Mouse (Mus musculus) stomach, embryonic 16.5 days (tissue): ENCODE data around the gene Mocs1. TPM values are rescaled to one million over a fixed set of nuclear protein-coding genes. Genes with fewer than 3 reads are reported as not detected.

Experiments used
- ATAC-seq: fragments of 200-750 bp; cut with Nextera tagmentation; 2 replicates; pipeline ENCODE4 v1.8.0; 2017; ENCODE audit warnings: moderate number of reproducible peaks, moderate TSS enrichment; ENCODE audit not compliant: insufficient read depth, low FRiP score
- H3K27ac ChIP-seq: fragments of 300-500 bp; sonication (generic); 2 replicates; pipeline ENCODE4 v1.5.1; 2014; ENCODE audit warnings: low read length
- H3K27me3 ChIP-seq: fragments of 300-500 bp; sonication (generic); 2 replicates; pipeline ENCODE4 v1.6.1; 2014; ENCODE audit warnings: low read length, control low read depth, mixed read lengths; ENCODE audit not compliant: control insufficient read depth, insufficient read depth
- H3K36me3 ChIP-seq: fragments of 300-500 bp; sonication (generic); 2 replicates; pipeline ENCODE4 v1.6.1; 2014; ENCODE audit warnings: low read length; ENCODE audit not compliant: control insufficient read depth, insufficient read depth
- H3K4me1 ChIP-seq: fragments of 300-500 bp; sonication (generic); 2 replicates; pipeline ENCODE4 v1.6.1; 2014; ENCODE audit warnings: low read length, control low read depth, mixed read lengths; ENCODE audit not compliant: control insufficient read depth, insufficient read depth
- H3K4me2 ChIP-seq: fragments of 300-500 bp; sonication (generic); 2 replicates; pipeline ENCODE4 v1.6.1; 2014; ENCODE audit warnings: low read depth, low read length, mixed read lengths
- H3K4me3 ChIP-seq: fragments of 300-500 bp; sonication (generic); replicated peaks from 2 replicates; pipeline ENCODE4 v1.5.1; 2014; ENCODE audit warnings: mild to moderate bottlenecking, low read length
- H3K9ac ChIP-seq: fragments of 300-500 bp; sonication (generic); 2 replicates; pipeline ENCODE4 v1.6.1; 2014; ENCODE audit warnings: low read length
- H3K9me3 ChIP-seq: fragments of 300-500 bp; sonication (generic); replicated peaks from 2 replicates; pipeline ENCODE4 v1.6.1; 2016; ENCODE audit warnings: low read length, control low read depth; ENCODE audit not compliant: control insufficient read depth
- WGBS: fragments of 180-500 bp; shearing (Covaris S2); extraction: QIAGEN DNeasy Blood & Tissue Kit; methylation state at CpG from one replicate; pipeline ENCODE4 v1.1.7; 2014; 5-methylcytosine and 5-hydroxymethylcytosine counted together
- polyA plus RNA-seq: library from polyadenylated mRNA; unstranded; fragments of >200 nt; fragmentation: Nextera tagmentation; extraction: Ambion mirVana; gene quantifications from 2 replicates; pipeline ENCODE4 v1.2.1, GENCODE M21; 2015

The Mocs1 gene
- polyA plus RNA-seq, 1 experiment from 2014 or later: 8.2 TPM

DNA sequence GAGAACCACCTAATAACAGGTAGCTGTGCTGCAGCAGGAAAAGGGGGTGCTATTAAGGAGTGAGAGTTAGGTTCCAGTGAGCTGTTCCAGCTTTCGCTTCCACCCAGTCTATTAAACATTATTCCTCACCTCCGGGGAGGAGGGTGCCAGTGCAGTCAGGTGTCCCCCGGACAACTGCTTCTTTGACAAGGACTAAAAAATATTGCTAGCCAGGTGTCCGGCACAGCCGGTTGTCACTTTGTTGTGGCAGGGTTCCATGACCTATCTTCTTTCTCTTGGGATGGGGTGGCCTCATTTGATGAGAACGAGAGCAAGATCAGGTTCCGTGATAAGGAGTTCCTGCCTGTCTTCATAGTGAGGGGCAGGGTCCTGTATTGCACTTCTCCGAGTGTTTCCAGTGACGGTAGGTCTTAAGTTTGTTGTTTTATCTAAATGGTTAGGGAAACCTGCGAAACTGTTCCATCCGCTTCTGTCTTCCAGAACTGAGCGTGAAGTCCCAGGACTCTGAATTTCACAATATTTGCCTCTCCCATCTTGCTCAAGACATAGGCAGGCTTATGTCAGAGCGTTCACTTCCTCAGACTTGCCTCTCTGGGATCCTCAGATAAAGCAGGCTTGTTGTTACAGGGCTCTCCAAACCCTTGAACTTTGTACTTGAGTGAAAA lies 721 bp downstream of the Mocs1 start:
- peaks cover 6% of the 10 kb centered on the region; the same call in 1 of the 2 replicates for H3K36me3 ChIP-seq
- peak overlapping the region; percentile 95 for H3K9ac ChIP-seq
- H3K27me3 ChIP-seq: no peaks in the 10 kb centered on the region
- peak overlapping the region; percentile 83 for H3K4me3 ChIP-seq
- H3K27ac ChIP-seq: peak overlapping the region; percentile 79
- H3K4me1 ChIP-seq: peaks cover 30% of the 10 kb centered on the region
- no peaks in the 10 kb centered on the region for H3K9me3 ChIP-seq
- peak overlapping the region; percentile 92 for H3K4me2 ChIP-seq
- 23% methylated on average over 13 of the region's 13 CpGs for WGBS
- peak; percentile 18; the same call in 1 of the 2 replicates for ATAC-seq

DNA sequence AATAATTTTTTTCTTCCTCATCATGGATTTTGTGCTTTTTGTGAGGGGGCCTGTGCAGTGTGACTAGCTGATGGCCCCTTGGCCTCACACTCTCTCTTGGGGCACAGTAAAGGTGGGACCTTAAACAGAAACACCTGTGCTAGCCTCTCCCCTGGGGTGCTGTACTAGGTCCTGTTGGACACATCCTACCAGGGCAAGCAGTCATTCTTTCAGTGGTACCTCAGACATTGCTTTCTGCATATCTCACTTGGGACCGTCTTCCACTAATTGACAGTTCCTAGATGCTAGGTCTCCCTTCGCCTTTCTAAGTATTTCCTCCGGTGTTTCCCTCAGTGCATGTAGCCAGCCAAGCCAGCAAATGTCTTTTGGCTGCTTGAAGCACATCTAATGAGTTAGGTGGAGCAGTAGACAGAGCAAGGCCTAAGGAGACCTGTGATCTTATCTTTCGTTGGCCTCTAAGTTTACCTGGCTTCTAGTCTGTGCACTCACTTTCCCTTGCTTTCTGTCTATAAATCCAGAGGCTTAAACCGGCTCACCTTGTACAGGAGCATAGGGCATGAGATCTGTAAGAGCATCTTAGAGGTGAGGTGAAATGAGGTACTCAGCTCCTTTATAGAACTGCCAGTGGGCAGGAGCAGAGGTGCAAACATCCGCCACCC lies 1.4 kb downstream of the Mocs1 start:
- peak overlapping the region; percentile 92 for H3K4me2 ChIP-seq
- H3K27me3 ChIP-seq: no peaks in the 10 kb centered on the region
- no peak for ATAC-seq
- H3K9me3 ChIP-seq: no peaks in the 10 kb centered on the region
- H3K9ac ChIP-seq: peak overlapping the region; percentile 53
- peaks cover 13% of the 10 kb centered on the region; the same call in 1 of the 2 replicates for H3K36me3 ChIP-seq
- peak overlapping the region; percentile 11; the same call in 1 of the 2 replicates for H3K27ac ChIP-seq
- WGBS: 80% methylated on average over 6 of the region's 6 CpGs
- H3K4me1 ChIP-seq: peaks cover 30% of the 10 kb centered on the region
- H3K4me3 ChIP-seq: peak overlapping the region; percentile 83

DNA sequence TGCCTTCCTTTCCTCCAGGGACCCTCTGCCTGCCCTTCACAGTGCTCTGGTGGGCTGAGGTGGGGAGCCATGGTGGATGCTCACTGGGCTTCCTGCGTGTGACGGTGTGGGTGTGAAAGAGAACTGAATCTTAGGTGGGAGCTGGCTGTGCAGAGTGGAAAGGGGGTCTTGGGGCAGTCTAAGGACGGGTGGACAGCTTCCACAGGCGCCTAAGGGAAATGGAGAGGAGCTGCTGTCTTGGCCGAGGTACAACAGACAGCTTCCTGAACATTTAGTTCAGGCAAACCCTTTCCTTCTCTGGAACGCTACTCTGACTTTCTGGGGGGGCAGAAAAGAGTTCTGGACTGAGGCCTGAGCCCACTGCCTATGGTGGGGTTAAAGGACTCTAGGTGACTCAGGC lies 2.0 kb downstream of the Mocs1 start:
- H3K27ac ChIP-seq: peak overlapping the region; percentile 11; the same call in 1 of the 2 replicates

DNA sequence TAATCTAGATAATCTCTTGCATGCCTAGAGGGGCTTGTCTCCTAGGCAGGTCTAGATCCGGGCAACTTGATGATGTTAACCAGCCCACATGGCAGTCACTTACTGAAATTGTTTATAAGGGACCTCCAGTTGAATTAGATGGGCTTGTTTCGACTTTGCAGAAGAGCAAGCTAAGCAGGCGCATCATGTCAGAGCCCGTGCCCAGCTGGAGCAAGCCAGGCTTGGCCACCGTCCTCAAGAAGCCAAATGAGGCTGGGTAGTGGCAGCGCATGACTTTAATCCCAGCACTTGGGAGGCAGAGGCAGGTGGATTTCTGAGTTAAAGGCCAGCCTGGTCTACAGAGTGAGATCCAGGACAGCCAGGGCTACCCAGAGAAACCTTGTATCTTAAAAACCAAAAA lies 3.0 kb downstream of the Mocs1 start:
- Histone ChIP-seq H3K27ac (no peak overlapping the region), H3K9me3 (no peaks in the 10 kb centered on the region), H3K4me3 (no peak overlapping the region), H3K4me2 (no peak overlapping the region), H3K9ac (no peak overlapping the region), H3K36me3 (peaks cover 25% of the 10 kb centered on the region; the same call in 1 of the 2 replicates), H3K4me1 (peaks cover 30% of the 10 kb centered on the region), H3K27me3 (no peaks in the 10 kb centered on the region)
- no peak for ATAC-seq
- WGBS: 88% methylated on average over 6 of the region's 6 CpGs

More for the DNA sequence above, 2.0 kb downstream of the Mocs1 start:
- no peaks in the 10 kb centered on the region for H3K9me3 ChIP-seq
- peaks cover 16% of the 10 kb centered on the region; the same call in 1 of the 2 replicates for H3K36me3 ChIP-seq
- H3K9ac ChIP-seq: peak overlapping the region; percentile 53
- no peaks in the 10 kb centered on the region for H3K27me3 ChIP-seq
- peak overlapping the region; percentile 92 for H3K4me2 ChIP-seq
- H3K4me1 ChIP-seq: peaks cover 30% of the 10 kb centered on the region
- 65% methylated on average over 6 of the region's 6 CpGs for WGBS
- H3K4me3 ChIP-seq: peak overlapping the region; percentile 83
- no peak for ATAC-seq

DNA sequence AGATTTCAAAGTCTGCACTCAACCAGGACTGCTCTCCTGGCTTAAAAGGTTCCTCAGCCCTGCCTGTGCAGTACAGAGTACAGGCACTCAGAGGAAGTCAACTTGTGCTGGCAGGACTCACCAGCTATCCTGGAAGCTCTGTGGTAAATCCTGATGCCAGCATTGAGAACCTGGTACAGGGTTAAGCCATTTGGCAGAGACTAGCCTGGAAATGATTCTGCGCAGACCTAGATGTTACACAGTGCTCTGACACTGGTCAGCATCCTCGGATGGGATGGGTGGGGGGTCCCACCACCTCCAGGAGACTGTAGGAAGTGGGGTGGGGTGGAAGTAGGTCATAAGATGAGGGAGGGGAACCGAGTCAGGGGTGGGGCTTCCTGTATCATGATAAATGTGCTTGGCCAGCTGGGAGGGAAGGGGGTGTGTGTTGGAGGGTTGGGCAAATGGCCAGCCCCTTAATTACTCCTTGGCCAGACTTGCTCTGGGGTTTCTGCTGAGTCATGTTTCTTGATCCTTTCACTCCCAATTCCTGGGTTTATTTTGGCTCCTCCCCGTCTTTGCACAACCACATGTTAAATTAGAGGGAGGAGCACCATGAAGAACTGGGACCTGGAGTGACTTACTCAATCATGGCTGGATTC lies 4.0 kb downstream of the Mocs1 start:
- Histone ChIP-seq H3K4me2 (no peak overlapping the region), H3K27ac (peak overlapping the region; percentile 53), H3K9ac (no peak overlapping the region), H3K36me3 (peaks cover 25% of the 10 kb centered on the region; the same call in 1 of the 2 replicates), H3K27me3 (no peaks in the 10 kb centered on the region), H3K4me3 (no peak overlapping the region), H3K4me1 (peaks cover 30% of the 10 kb centered on the region), H3K9me3 (no peaks in the 10 kb centered on the region)
- peak; percentile 33; the same call in 1 of the 2 replicates for ATAC-seq
- WGBS: 41% methylated on average over 4 of the region's 4 CpGs

DNA sequence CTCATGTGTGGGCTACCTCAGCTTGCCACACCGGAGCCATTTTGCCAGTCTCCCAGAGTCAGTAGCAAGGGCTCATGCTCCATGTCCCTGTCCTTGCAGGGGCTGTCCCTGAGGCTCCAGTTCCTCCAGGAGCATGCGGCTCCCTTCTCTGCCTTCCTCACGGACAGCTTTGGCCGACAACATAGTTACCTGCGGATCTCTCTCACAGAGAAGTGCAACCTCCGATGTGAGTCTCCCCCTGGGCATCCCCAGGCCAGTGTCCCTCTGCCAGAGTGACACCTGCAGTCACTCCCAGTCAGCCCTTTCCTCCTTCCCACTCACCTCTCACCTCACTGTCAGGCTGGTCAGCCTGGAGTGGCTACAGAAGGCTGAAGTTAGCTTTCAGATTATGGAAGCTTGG lies 4.9 kb downstream of the Mocs1 start:
- Histone ChIP-seq H3K27ac (0 out of 2 replicates have a peak overlapping the region, but pooled peaks have one; percentile 31), H3K36me3 (peaks cover 25% of the 10 kb centered on the region; the same call in 1 of the 2 replicates), H3K9me3 (no peaks in the 10 kb centered on the region), H3K9ac (no peak overlapping the region), H3K4me1 (peaks cover 30% of the 10 kb centered on the region), H3K4me3 (no peak overlapping the region), H3K27me3 (no peaks in the 10 kb centered on the region), H3K4me2 (no peak overlapping the region)
- no peak for ATAC-seq
- 95% methylated on average over 6 of the region's 6 CpGs for WGBS

DNA sequence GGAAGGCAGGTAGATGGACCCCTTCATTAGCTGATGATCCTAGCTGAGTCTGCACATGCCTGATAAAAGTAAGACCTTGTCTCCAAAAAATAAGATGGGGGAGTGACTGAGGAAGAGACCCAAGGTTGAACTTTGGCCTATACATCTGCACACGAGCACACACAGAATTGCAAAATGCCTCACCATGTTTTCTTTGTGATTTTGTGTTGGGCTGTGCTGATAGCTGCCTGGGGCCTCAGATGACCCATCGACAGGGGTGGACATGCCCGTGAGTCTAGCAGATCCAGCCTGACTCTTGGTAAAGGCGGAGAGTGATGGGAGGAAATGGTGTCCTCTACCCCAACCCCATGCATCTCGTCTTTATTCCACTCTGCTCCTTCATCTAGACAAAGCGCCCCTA lies 6.1 kb downstream of the Mocs1 start:
- no peaks in the 10 kb centered on the region for H3K27me3 ChIP-seq
- no peak overlapping the region for H3K27ac ChIP-seq
- peaks cover 25% of the 10 kb centered on the region; the same call in 1 of the 2 replicates for H3K36me3 ChIP-seq
- H3K4me3 ChIP-seq: no peak overlapping the region
- no peak for ATAC-seq
- no peak overlapping the region for H3K9ac ChIP-seq
- H3K9me3 ChIP-seq: no peaks in the 10 kb centered on the region
- peaks cover 25% of the 10 kb centered on the region for H3K4me1 ChIP-seq
- 73% methylated on average over 6 of the region's 6 CpGs for WGBS
- H3K4me2 ChIP-seq: no peak overlapping the region

DNA sequence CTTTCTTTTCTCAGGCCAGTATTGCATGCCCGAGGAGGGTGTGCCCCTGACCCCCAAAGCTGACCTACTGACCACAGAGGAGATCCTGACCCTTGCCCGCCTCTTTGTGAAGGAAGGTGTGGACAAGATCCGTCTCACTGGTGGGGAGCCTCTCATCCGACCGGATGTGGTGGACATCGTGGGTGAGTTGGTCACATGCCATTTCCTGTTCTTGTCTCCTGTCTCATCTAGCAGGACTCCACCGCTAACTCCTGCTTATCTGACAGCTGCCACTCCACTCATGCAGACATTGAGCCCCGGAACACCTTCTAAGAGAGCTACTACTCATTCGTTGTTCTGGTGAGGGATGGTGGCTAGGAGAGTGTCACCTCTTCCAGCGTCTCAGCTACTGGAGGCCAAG lies 6.9 kb downstream of the Mocs1 start:
- peaks cover 29% of the 10 kb centered on the region; the same call in 1 of the 2 replicates for H3K36me3 ChIP-seq
- WGBS: 89% methylated on average over 10 of the region's 10 CpGs
- ATAC-seq: no peak

DNA sequence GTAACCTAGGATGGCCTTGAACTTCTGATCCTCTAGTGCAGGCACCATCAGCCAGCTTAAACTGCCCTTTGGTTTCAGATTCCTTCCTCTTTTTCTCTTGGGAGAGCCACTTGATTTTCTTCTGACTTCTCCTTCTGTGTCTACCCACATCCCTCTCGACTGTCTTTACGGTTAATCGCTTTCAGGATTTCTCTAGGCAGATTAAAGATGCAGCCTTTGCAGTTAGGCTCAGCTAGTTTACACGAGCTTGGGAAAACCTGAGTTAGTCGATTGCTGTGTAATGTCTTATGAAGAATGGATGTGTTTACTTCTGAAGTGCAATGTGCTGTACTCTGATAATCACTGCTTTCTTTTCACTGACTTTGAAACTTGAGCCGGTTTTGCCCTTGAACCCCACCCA lies 8.5 kb downstream of the Mocs1 start:
- no peak overlapping the region for H3K4me2 ChIP-seq
- WGBS: 74% methylated on average over 6 of the region's 6 CpGs
- H3K4me3 ChIP-seq: no peak overlapping the region
- no peak overlapping the region for H3K9ac ChIP-seq
- H3K27me3 ChIP-seq: no peaks in the 10 kb centered on the region
- ATAC-seq: no peak
- peaks cover 29% of the 10 kb centered on the region; the same call in 1 of the 2 replicates for H3K36me3 ChIP-seq
- peaks cover 12% of the 10 kb centered on the region for H3K4me1 ChIP-seq
- no peaks in the 10 kb centered on the region for H3K9me3 ChIP-seq
- H3K27ac ChIP-seq: no peak overlapping the region

More for the DNA sequence above, 6.9 kb downstream of the Mocs1 start:
- peaks cover 18% of the 10 kb centered on the region for H3K4me1 ChIP-seq
- no peak overlapping the region for H3K27ac ChIP-seq
- no peak overlapping the region for H3K4me2 ChIP-seq
- H3K9ac ChIP-seq: no peak overlapping the region
- no peaks in the 10 kb centered on the region for H3K27me3 ChIP-seq
- H3K9me3 ChIP-seq: no peaks in the 10 kb centered on the region
- no peak overlapping the region for H3K4me3 ChIP-seq
